Mouse (Mus musculus) E14TG2a.4 (cell line): ENCODE results near the gene Hax1.

Experiments
- CTCF ChIP-seq: conservative IDR thresholded peaks from 2 replicates; pipeline ENCODE4 v1.5.1; 2014; ENCODE audit warnings: low read length
- NANOG ChIP-seq: IDR thresholded peaks from 2 replicates; pipeline ENCODE4 v1.6.1; 2014; ENCODE audit warnings: borderline replicate concordance, low read length, mixed read lengths
- POU5F1 ChIP-seq: IDR thresholded peaks from 2 replicates; pipeline ENCODE4 v1.6.1; 2014; ENCODE audit warnings: low read length, borderline replicate concordance

GRCm38 (mm10) chr3:89963221-89963763, 35.3 kb downstream of the Hax1 start, which contains the start of gene Atp8b2:
- TF ChIP-seq CTCF, result no peak
- TF ChIP-seq POU5F1, result no peak
- TF ChIP-seq NANOG, result no peak
